Mouse (Mus musculus): ENCODE results near the gene Cdh24.
"Not testable (repeated sequence)": the region's sequence is repeated elsewhere in the genome, so short reads cannot be mapped to it uniquely, and the experiment has no call there.

Cdh24 gene

GRCm38 (mm10) chr14:54630583-54631239 is 10.5 kb downstream of the Cdh24 start:
- H3K36me3 ChIP-seq (ENCODE audit: control insufficient read depth, insufficient read depth, low read length, poor library complexity, severe bottlenecking), result no peaks in the 10 kb centered on the region
- DNase-seq (ENCODE audit: low read depth, low spot score), result no peak
- H3K27me3 ChIP-seq (ENCODE audit: control insufficient read depth, insufficient read depth, low read length, poor library complexity, severe bottlenecking), result no peaks in the 10 kb centered on the region

- H3K27me3 ChIP-seq (ENCODE audit: control insufficient read depth, insufficient read depth, low read length, poor library complexity, severe bottlenecking), result no peaks in the 10 kb centered on the region
- no peaks in the 10 kb centered on the region for H3K36me3 ChIP-seq (ENCODE audit: control insufficient read depth, insufficient read depth, low read length, poor library complexity, severe bottlenecking)
- DNase-seq (ENCODE audit: low read depth, low spot score), result no peak
Observed at GRCm38 (mm10) chr14:54629797-54630196, 11.4 kb downstream of the Cdh24 start.

DNA sequence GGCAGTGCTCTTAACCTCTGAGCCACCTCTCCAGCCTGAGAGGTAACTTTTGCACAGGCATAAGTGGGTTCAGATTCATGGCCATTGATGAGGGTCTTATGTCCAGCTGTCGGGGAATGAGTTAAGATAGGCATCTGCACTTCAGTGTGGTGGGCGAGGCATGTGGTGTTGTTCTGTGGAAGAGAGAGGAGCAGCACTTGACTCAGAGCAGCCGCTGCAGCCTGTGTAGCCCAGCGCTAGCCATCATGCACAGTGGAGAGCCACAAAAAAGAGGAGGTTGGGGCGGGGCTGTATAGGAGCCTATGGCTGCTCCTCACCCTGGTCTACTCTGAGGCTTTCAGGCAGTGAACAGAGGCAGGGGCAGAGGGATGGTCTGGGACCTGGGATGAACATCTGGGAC is 13.1 kb downstream of the Cdh24 start:
- no peak for DNase-seq (ENCODE audit: low read depth, low spot score)
- Histone ChIP-seq H3K27me3 (ENCODE audit: control insufficient read depth, insufficient read depth, low read length, poor library complexity, severe bottlenecking) (no peaks in the 10 kb centered on the region), H3K36me3 (ENCODE audit: control insufficient read depth, insufficient read depth, low read length, poor library complexity, severe bottlenecking) (no peaks in the 10 kb centered on the region)

GRCm38 (mm10) chr14:54624976-54625375 is 16.2 kb downstream of the Cdh24 start:
- no peak for DNase-seq (ENCODE audit: low read depth, low spot score)
- Histone ChIP-seq H3K27me3 (ENCODE audit: control insufficient read depth, insufficient read depth, low read length, poor library complexity, severe bottlenecking) (no peaks in the 10 kb centered on the region), H3K36me3 (ENCODE audit: control insufficient read depth, insufficient read depth, low read length, poor library complexity, severe bottlenecking) (no peaks in the 10 kb centered on the region)

GRCm38 (mm10) chr14:54623334-54623733 is 17.8 kb downstream of the Cdh24 start:
- DNase-seq (ENCODE audit: low read depth, low spot score), result no peak
- no peaks in the 10 kb centered on the region for H3K36me3 ChIP-seq (ENCODE audit: control insufficient read depth, insufficient read depth, low read length, poor library complexity, severe bottlenecking)
- H3K27me3 ChIP-seq (ENCODE audit: control insufficient read depth, insufficient read depth, low read length, poor library complexity, severe bottlenecking), result no peaks in the 10 kb centered on the region

DNA sequence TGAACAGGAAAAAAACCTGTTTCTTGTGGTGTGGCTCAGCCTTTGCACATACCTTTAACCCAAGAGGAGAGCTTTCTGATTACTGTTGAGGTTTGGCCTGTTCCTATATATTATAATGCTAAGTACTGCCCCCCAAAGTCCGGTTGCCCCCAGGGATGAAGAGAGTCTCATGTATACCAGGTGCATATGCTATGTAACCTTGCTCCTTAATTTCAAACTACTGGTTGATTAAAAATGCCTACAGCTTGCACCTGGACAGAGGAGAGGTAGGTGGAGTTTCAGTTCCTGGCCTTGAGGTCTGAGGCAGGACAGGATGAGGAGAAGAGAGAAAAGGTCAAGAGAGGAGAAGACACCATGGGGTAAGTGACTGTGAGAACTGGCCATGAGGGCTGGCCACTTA is 20.0 kb downstream of the Cdh24 start, which contains the start of gene Psmb11:
Psmb11 (plus strand) TSS at position 301 of the 400 bp plus-strand sequence.
- no peaks in the 10 kb centered on the region for H3K36me3 ChIP-seq (ENCODE audit: control insufficient read depth, insufficient read depth, low read length, poor library complexity, severe bottlenecking)
- DNase-seq (ENCODE audit: low read depth, low spot score), result no peak
- H3K27me3 ChIP-seq (ENCODE audit: control insufficient read depth, insufficient read depth, low read length, poor library complexity, severe bottlenecking), result no peaks in the 10 kb centered on the region

DNA sequence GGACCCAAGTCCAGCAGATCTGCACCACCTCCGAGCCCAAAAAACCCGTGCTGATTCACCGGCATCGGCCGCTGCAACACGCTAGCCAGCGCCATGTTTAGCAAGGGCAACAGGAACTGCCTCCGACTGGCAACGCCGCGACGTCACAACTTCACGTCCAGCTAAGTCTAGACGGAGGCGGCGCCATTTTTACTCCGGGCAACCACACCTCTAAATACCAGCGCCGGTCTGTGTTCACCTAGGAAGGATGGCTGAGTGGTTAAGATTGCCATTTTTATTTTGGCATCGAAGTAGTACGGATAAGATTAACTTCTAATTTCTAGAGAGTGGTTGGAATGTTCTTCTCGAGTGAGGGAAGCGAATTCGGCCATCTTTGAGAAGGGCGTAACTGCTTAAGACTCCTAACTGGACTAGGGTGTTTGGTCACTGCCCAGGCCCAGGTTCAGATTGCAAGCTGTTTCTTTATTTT is 23.2 kb downstream of the Cdh24 start, which contains the start of gene Psmb5:
Psmb5 (minus strand) TSS at position 126 of the 469 bp plus-strand sequence.
- peak; percentile 91 for DNase-seq (ENCODE audit: low read depth, low spot score)
- H3K36me3 ChIP-seq (ENCODE audit: control insufficient read depth, insufficient read depth, low read length, poor library complexity, severe bottlenecking), result 0 out of 2 replicates have a peak, but pooled peaks cover 2% of the 10 kb centered on the region
- no peaks in the 10 kb centered on the region for H3K27me3 ChIP-seq (ENCODE audit: control insufficient read depth, insufficient read depth, low read length, poor library complexity, severe bottlenecking)

DNA sequence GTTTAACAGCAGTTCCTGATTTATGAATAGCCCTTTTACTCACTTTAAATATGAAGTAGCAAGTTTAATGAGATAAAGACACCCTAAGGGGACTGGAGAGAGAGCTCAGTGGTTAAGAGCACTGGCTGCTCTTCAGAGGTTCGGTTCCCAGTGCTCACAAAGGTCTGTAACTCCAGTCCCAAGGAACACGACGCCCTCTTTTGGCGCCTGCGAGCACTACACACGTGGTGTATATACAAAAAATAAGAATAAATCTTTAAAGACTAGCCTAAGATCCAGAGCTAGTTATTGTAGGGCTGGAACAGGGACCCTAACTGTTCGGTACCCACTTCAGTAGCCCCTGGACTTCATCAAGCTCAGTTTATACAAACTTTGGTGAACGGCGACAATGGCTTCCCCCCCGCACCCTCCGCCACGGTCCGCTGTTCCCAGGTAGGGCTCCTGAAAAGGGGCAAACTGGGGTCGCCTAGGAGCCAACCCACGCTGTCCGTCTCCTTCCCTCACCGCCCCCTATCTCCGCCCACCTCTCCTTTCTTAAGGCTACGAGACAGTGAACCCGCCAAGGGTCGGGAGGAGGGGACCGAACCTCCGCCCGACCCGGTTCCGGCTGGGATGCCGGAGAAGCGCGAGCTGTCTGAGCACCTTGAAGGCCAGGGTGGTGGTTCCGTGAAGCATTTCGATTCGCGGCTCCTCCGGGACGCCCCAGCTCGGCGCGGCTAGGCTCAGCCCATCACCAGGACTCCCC is 23.8 kb downstream of the Cdh24 start:
- peak; percentile 32 for DNase-seq (ENCODE audit: low read depth, low spot score)
- Histone ChIP-seq H3K27me3 (ENCODE audit: control insufficient read depth, insufficient read depth, low read length, poor library complexity, severe bottlenecking) (no peaks in the 10 kb centered on the region), H3K36me3 (ENCODE audit: control insufficient read depth, insufficient read depth, low read length, poor library complexity, severe bottlenecking) (0 out of 2 replicates have a peak, but pooled peaks cover 2% of the 10 kb centered on the region)

DNA sequence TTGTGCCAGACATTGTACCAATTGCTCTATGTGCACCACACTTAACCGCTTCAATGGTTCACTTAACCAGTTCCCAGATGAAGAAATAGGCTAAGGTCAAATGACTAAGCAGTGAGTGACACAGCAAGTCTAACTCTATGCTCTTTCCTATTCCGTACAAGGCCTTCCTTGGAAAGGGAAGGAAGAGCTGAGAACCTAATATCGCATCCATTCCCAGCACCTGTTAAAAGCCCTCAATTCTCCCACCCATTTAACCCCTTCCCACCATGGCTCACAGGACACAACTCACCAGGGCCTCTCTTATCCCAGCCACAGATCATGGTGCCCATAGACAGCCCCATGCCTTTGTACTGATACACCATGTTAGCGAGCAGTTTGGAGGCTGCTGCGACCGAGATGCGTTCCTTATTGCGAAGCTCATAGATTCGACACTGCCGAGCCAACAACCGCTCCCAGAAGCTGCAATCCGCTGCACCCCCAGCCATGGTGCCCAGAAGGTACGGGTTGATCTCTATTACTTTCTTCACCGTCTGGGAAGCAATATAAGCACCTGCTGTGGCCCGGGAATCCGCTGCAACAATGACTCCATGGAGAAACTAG is 24.8 kb downstream of the Cdh24 start:
- H3K27me3 ChIP-seq (ENCODE audit: control insufficient read depth, insufficient read depth, low read length, poor library complexity, severe bottlenecking), result no peaks in the 10 kb centered on the region
- peaks cover 5% of the 10 kb centered on the region; the same call in 1 of the 2 replicates for H3K36me3 ChIP-seq (ENCODE audit: control insufficient read depth, insufficient read depth, low read length, poor library complexity, severe bottlenecking)
- no peak for DNase-seq (ENCODE audit: low read depth, low spot score)

GRCm38 (mm10) chr14:54614130-54614529 is 27.0 kb downstream of the Cdh24 start:
- H3K36me3 ChIP-seq (ENCODE audit: control insufficient read depth, insufficient read depth, low read length, poor library complexity, severe bottlenecking); DNase-seq (ENCODE audit: low read depth, low spot score); H3K27me3 ChIP-seq (ENCODE audit: control insufficient read depth, insufficient read depth, low read length, poor library complexity, severe bottlenecking): not testable (repeated sequence)

GRCm38 (mm10) chr14:54610648-54611047 is 30.5 kb downstream of the Cdh24 start:
- Histone ChIP-seq H3K27me3 (ENCODE audit: control insufficient read depth, insufficient read depth, low read length, poor library complexity, severe bottlenecking) (no peaks in the 10 kb centered on the region), H3K36me3 (ENCODE audit: control insufficient read depth, insufficient read depth, low read length, poor library complexity, severe bottlenecking) (peaks cover 5% of the 10 kb centered on the region)
- DNase-seq (ENCODE audit: low read depth, low spot score), result no peak

DNA sequence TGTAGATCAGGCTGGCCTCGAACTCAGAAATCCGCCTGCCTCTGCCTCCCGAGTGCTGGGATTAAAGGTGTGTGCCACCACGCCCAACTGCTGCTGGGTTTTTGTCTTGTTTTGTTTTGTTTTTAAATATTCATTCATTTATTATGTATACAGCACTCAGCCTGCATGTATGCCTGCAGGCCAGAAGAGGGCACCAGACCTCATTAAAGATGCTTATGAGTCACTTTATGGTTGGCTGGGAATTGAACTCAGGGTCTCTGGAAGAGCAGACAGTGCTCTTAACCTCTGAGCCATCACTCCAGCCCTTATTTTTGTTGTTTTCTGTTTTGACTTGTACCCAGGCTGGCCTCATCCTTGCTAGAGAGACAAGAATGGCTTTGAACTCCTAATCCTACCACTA is 31.2 kb downstream of the Cdh24 start:
- DNase-seq (ENCODE audit: low read depth, low spot score), result peak; percentile 66
- H3K27me3 ChIP-seq (ENCODE audit: control insufficient read depth, insufficient read depth, low read length, poor library complexity, severe bottlenecking), result no peaks in the 10 kb centered on the region
- H3K36me3 ChIP-seq (ENCODE audit: control insufficient read depth, insufficient read depth, low read length, poor library complexity, severe bottlenecking), result peaks cover 4% of the 10 kb centered on the region

GRCm38 (mm10) chr14:54609245-54609644 is 31.9 kb downstream of the Cdh24 start:
- no peak for DNase-seq (ENCODE audit: low read depth, low spot score)
- H3K27me3 ChIP-seq (ENCODE audit: control insufficient read depth, insufficient read depth, low read length, poor library complexity, severe bottlenecking), result no peaks in the 10 kb centered on the region
- peaks cover 3% of the 10 kb centered on the region for H3K36me3 ChIP-seq (ENCODE audit: control insufficient read depth, insufficient read depth, low read length, poor library complexity, severe bottlenecking)

DNA sequence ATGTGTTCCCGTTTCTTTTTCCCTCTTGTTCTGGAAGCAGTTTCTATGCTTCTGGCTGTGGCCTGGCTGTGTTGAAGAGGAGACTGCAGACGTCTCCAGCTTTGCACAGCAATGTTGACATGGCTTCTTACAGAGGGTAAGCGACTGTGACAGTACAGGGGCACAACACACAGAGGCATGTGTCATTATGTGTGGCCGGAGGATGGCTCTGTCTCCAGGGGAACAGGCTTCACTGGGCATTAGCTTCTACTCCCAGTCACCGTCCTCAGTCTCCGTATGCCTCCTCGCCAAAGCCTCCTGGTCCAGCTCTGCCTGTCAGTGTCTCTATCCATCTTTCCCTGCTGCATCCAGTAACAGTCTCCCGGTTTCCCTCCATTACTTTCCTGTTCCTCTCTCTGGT is 33.9 kb downstream of the Cdh24 start:
- no peak for DNase-seq (ENCODE audit: low read depth, low spot score)
- Histone ChIP-seq H3K36me3 (ENCODE audit: control insufficient read depth, insufficient read depth, low read length, poor library complexity, severe bottlenecking) (peaks cover 3% of the 10 kb centered on the region), H3K27me3 (ENCODE audit: control insufficient read depth, insufficient read depth, low read length, poor library complexity, severe bottlenecking) (no peaks in the 10 kb centered on the region)

DNA sequence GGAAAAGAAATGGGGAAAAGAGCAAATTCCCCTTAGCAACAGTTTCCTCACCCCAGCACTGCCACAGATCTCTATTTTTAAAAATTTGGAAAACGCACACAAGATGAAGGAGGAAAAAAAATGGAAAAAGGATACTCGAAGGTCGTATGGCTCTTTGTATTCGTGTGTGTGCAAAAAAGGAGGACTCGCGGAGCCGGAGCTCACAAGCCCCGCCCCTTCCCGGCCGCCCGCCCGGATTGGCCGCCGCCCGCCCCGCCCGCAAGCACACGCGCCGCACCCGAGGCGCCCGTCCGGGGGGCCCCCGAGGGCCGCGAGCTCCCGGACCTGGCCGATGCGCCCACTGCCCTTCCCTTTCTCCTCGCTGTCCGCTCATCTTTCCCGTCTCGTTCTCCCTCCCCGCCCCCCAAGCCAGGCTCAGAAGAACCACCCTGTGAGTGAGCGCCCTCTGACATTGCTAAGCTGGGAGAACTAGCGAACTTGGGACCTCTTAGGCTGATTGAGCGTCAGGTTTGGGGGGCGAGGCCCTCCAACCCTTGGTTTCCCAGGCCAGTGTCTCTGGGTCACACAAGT is 35.3 kb downstream of the Cdh24 start, which contains the start of gene 4931414P19Rik:
4931414P19Rik (minus strand) TSS at position 242 of the 570 bp plus-strand sequence.
- Histone ChIP-seq H3K36me3 (ENCODE audit: control insufficient read depth, insufficient read depth, low read length, poor library complexity, severe bottlenecking) (no peaks in the 10 kb centered on the region; the same call in 1 of the 2 replicates), H3K27me3 (ENCODE audit: control insufficient read depth, insufficient read depth, low read length, poor library complexity, severe bottlenecking) (no peaks in the 10 kb centered on the region)
- peak; percentile 76 for DNase-seq (ENCODE audit: low read depth, low spot score)

Data from splenic B cell, adult 2 months (primary cell).